Mouse (Mus musculus) stomach, embryonic 16.5 days (tissue): ENCODE results near the gene Tle3. TPM values are rescaled to one million over a fixed set of nuclear protein-coding genes. Genes with fewer than 3 reads are reported as not detected.

Experiments
- ATAC-seq: fragments of 200-750 bp; cut with Nextera tagmentation; 2 replicates; pipeline ENCODE4 v1.8.0; 2017; ENCODE audit warnings: moderate number of reproducible peaks, moderate TSS enrichment; ENCODE audit not compliant: insufficient read depth, low FRiP score
- H3K27ac ChIP-seq: fragments of 300-500 bp; sonication (generic); 2 replicates; pipeline ENCODE4 v1.5.1; 2014; ENCODE audit warnings: low read length
- H3K27me3 ChIP-seq: fragments of 300-500 bp; sonication (generic); 2 replicates; pipeline ENCODE4 v1.6.1; 2014; ENCODE audit warnings: low read length, control low read depth, mixed read lengths; ENCODE audit not compliant: control insufficient read depth, insufficient read depth
- H3K36me3 ChIP-seq: fragments of 300-500 bp; sonication (generic); 2 replicates; pipeline ENCODE4 v1.6.1; 2014; ENCODE audit warnings: low read length; ENCODE audit not compliant: control insufficient read depth, insufficient read depth
- H3K4me1 ChIP-seq: fragments of 300-500 bp; sonication (generic); 2 replicates; pipeline ENCODE4 v1.6.1; 2014; ENCODE audit warnings: low read length, control low read depth, mixed read lengths; ENCODE audit not compliant: control insufficient read depth, insufficient read depth
- H3K4me2 ChIP-seq: fragments of 300-500 bp; sonication (generic); 2 replicates; pipeline ENCODE4 v1.6.1; 2014; ENCODE audit warnings: low read depth, low read length, mixed read lengths
- H3K4me3 ChIP-seq: fragments of 300-500 bp; sonication (generic); replicated peaks from 2 replicates; pipeline ENCODE4 v1.5.1; 2014; ENCODE audit warnings: mild to moderate bottlenecking, low read length
- H3K9ac ChIP-seq: fragments of 300-500 bp; sonication (generic); 2 replicates; pipeline ENCODE4 v1.6.1; 2014; ENCODE audit warnings: low read length
- H3K9me3 ChIP-seq: fragments of 300-500 bp; sonication (generic); replicated peaks from 2 replicates; pipeline ENCODE4 v1.6.1; 2016; ENCODE audit warnings: low read length, control low read depth; ENCODE audit not compliant: control insufficient read depth
- WGBS: fragments of 180-500 bp; shearing (Covaris S2); extraction: QIAGEN DNeasy Blood & Tissue Kit; methylation state at CpG from one replicate; pipeline ENCODE4 v1.1.7; 2014; 5-methylcytosine and 5-hydroxymethylcytosine counted together
- polyA plus RNA-seq: library from polyadenylated mRNA; unstranded; fragments of >200 nt; fragmentation: Nextera tagmentation; extraction: Ambion mirVana; gene quantifications from 2 replicates; pipeline ENCODE4 v1.2.1, GENCODE M21; 2015

The Tle3 gene
- polyA plus RNA-seq, 1 experiment from 2014 or later = 20.2 TPM

GRCm38 (mm10) chr9:61379016-61379634 is 7.0 kb downstream of the Tle3 start:
- 77% methylated on average over 11 of the region's 11 CpGs for WGBS
- peaks cover 90% of the 10 kb centered on the region for H3K4me1 ChIP-seq
- H3K27ac ChIP-seq = no peak overlapping the region
- no peaks in the 10 kb centered on the region for H3K9me3 ChIP-seq
- H3K4me3 ChIP-seq = no peak overlapping the region
- H3K4me2 ChIP-seq = no peak overlapping the region
- no peak overlapping the region for H3K9ac ChIP-seq
- ATAC-seq = no peak
- no peaks in the 10 kb centered on the region for H3K27me3 ChIP-seq
- 0 out of 2 replicates have a peak, but pooled peaks cover 3% of the 10 kb centered on the region for H3K36me3 ChIP-seq

GRCm38 (mm10) chr9:61380258-61381062 is 8.3 kb downstream of the Tle3 start:
- 0 out of 2 replicates have a peak, but pooled peaks have one; percentile 11 for ATAC-seq

GRCm38 (mm10) chr9:61381063-61381408 is 8.9 kb downstream of the Tle3 start:
- ATAC-seq = no peak
- no peak overlapping the region for H3K9ac ChIP-seq
- H3K4me1 ChIP-seq = peaks cover 87% of the 10 kb centered on the region
- H3K27me3 ChIP-seq = no peaks in the 10 kb centered on the region
- H3K27ac ChIP-seq = no peak overlapping the region
- H3K4me3 ChIP-seq = no peak overlapping the region
- WGBS = 66% methylated on average over 2 of the region's 2 CpGs
- 0 out of 2 replicates have a peak, but pooled peaks cover 3% of the 10 kb centered on the region for H3K36me3 ChIP-seq
- no peaks in the 10 kb centered on the region for H3K9me3 ChIP-seq
- H3K4me2 ChIP-seq = no peak overlapping the region

More at GRCm38 (mm10) chr9:61380258-61381062, 8.3 kb downstream of the Tle3 start:
- H3K36me3 ChIP-seq = 0 out of 2 replicates have a peak, but pooled peaks cover 3% of the 10 kb centered on the region
- peaks cover 93% of the 10 kb centered on the region for H3K4me1 ChIP-seq
- H3K27ac ChIP-seq = no peak overlapping the region
- WGBS = 47% methylated on average over 18 of the region's 18 CpGs
- H3K27me3 ChIP-seq = no peaks in the 10 kb centered on the region
- no peak overlapping the region for H3K9ac ChIP-seq
- H3K4me3 ChIP-seq = no peak overlapping the region
- no peak overlapping the region for H3K4me2 ChIP-seq
- H3K9me3 ChIP-seq = no peaks in the 10 kb centered on the region

GRCm38 (mm10) chr9:61381445-61381844 is 9.3 kb downstream of the Tle3 start:
- no peak overlapping the region for H3K27ac ChIP-seq
- no peaks in the 10 kb centered on the region for H3K27me3 ChIP-seq
- no peak overlapping the region for H3K4me3 ChIP-seq
- 0 out of 2 replicates have a peak, but pooled peaks cover 3% of the 10 kb centered on the region for H3K36me3 ChIP-seq
- WGBS = 93% methylated on average over 3 of the region's 3 CpGs
- H3K4me1 ChIP-seq = peaks cover 84% of the 10 kb centered on the region
- no peak overlapping the region for H3K9ac ChIP-seq
- H3K9me3 ChIP-seq = no peaks in the 10 kb centered on the region
- H3K4me2 ChIP-seq = no peak overlapping the region
- ATAC-seq = no peak

GRCm38 (mm10) chr9:61382595-61383186 is 10.5 kb downstream of the Tle3 start:
- peaks cover 71% of the 10 kb centered on the region for H3K4me1 ChIP-seq
- no peak overlapping the region for H3K27ac ChIP-seq
- 55% methylated on average over 8 of the region's 8 CpGs for WGBS
- ATAC-seq = no peak
- no peaks in the 10 kb centered on the region for H3K9me3 ChIP-seq
- H3K4me2 ChIP-seq = no peak overlapping the region
- no peak overlapping the region for H3K4me3 ChIP-seq
- H3K9ac ChIP-seq = no peak overlapping the region
- no peaks in the 10 kb centered on the region for H3K36me3 ChIP-seq
- no peaks in the 10 kb centered on the region for H3K27me3 ChIP-seq

- no peak overlapping the region for H3K4me3 ChIP-seq
- H3K9me3 ChIP-seq = no peaks in the 10 kb centered on the region
- no peak for ATAC-seq
- no peak overlapping the region for H3K4me2 ChIP-seq
- H3K27me3 ChIP-seq = no peaks in the 10 kb centered on the region
- 0 out of 2 replicates have a peak overlapping the region, but pooled peaks have one; percentile 13 for H3K9ac ChIP-seq
- H3K4me1 ChIP-seq = peaks cover 58% of the 10 kb centered on the region
- H3K36me3 ChIP-seq = no peaks in the 10 kb centered on the region
- WGBS = 68% methylated on average over 6 of the region's 6 CpGs
- H3K27ac ChIP-seq = no peak overlapping the region
These were observed 11.9 kb downstream of the Tle3 start for GRCm38 (mm10) chr9:61384101-61384500.

GRCm38 (mm10) chr9:61384646-61385443 is 12.7 kb downstream of the Tle3 start:
- peaks cover 54% of the 10 kb centered on the region for H3K4me1 ChIP-seq
- H3K27me3 ChIP-seq = no peaks in the 10 kb centered on the region
- H3K9ac ChIP-seq = no peak overlapping the region
- ATAC-seq = no peak
- H3K36me3 ChIP-seq = no peaks in the 10 kb centered on the region; the same call in 1 of the 2 replicates
- no peak overlapping the region for H3K4me3 ChIP-seq
- no peak overlapping the region for H3K4me2 ChIP-seq
- H3K27ac ChIP-seq = no peak overlapping the region
- no peaks in the 10 kb centered on the region for H3K9me3 ChIP-seq
- 48% methylated on average over 16 of the region's 16 CpGs for WGBS

- no peak overlapping the region for H3K4me2 ChIP-seq
- peaks cover 2% of the 10 kb centered on the region; the same call in 1 of the 2 replicates for H3K36me3 ChIP-seq
- no peaks in the 10 kb centered on the region for H3K9me3 ChIP-seq
- no peaks in the 10 kb centered on the region for H3K27me3 ChIP-seq
- H3K9ac ChIP-seq = no peak overlapping the region
- H3K4me1 ChIP-seq = peaks cover 47% of the 10 kb centered on the region
- no peak for ATAC-seq
- no peak overlapping the region for H3K4me3 ChIP-seq
- 41% methylated on average over 8 of the region's 8 CpGs for WGBS
- no peak overlapping the region for H3K27ac ChIP-seq
These were observed 13.6 kb downstream of the Tle3 start for GRCm38 (mm10) chr9:61385753-61386152.
